Mouse (Mus musculus): ENCODE measurements around the gene Npl. TPM values are rescaled to one million over a fixed set of nuclear protein-coding genes. Genes with fewer than 3 reads are reported as not detected.

Npl gene
- polyA plus RNA-seq, 1 experiment from 2014 or later = 9.8 TPM

DNA sequence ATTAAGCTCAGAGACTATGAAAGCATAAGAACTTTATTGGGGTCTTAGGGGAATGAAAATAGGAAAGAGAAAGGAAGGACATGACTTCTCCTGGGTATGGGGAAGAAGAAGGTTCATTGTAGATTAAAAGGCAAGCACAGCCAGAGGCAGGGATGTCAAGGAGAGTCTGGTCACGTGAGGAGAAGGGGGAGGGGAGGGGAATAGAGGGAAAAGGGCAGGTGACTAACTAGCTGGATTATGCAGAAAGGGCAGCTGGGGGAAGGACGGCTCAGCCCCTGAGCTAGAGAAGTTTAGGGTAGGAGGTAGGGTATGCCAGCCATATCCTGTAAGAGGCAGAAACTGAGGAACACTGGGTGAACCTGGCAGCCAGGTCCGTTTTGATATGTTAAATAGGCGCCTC lies 56.5 kb downstream of the Npl start:
- H3K4me1 ChIP-seq (ENCODE audit: control insufficient read depth, insufficient read depth, low read length) = no peaks in the 10 kb centered on the region
- no peaks in the 10 kb centered on the region for H3K36me3 ChIP-seq (replicated peaks; ENCODE audit: control insufficient read depth, insufficient read depth, low read depth, low read length)
- no peaks in the 10 kb centered on the region for H3K9me3 ChIP-seq (replicated peaks; ENCODE audit: control insufficient read depth, low read length)
- ATAC-seq (replicated peaks; ENCODE audit: insufficient number of reproducible peaks, low FRiP score, low TSS enrichment, low read depth) (no peak), DNase-seq (ENCODE audit: low spot score) (no peak)
- H3K4me3 ChIP-seq (ENCODE audit: low read depth, low read length) = no peak overlapping the region
- no peak overlapping the region for H3K9ac ChIP-seq (replicated peaks; ENCODE audit: low read length)
- 15% methylated on average over 4 of the region's 4 CpGs for WGBS
- no peak overlapping the region for H3K27ac ChIP-seq (replicated peaks; ENCODE audit: low read depth, low read length)
- H3K27me3 ChIP-seq (ENCODE audit: control insufficient read depth, insufficient read depth, low read length) = no peaks in the 10 kb centered on the region
- H3K4me2 ChIP-seq (ENCODE audit: low read depth, low read length) = no peak overlapping the region

GRCm38 (mm10) chr1:153491822-153492221 lies 58.0 kb downstream of the Npl start:
- H3K4me3 ChIP-seq (ENCODE audit: low read depth, low read length) = no peak overlapping the region
- ATAC-seq (replicated peaks; ENCODE audit: insufficient number of reproducible peaks, low FRiP score, low TSS enrichment, low read depth) (no peak), DNase-seq (ENCODE audit: low spot score) (no peak)
- no peaks in the 10 kb centered on the region for H3K4me1 ChIP-seq (ENCODE audit: control insufficient read depth, insufficient read depth, low read length)
- H3K4me2 ChIP-seq (ENCODE audit: low read depth, low read length) = no peak overlapping the region
- H3K9me3 ChIP-seq (replicated peaks; ENCODE audit: control insufficient read depth, low read length) = no peaks in the 10 kb centered on the region
- no peak overlapping the region for H3K27ac ChIP-seq (replicated peaks; ENCODE audit: low read depth, low read length)
- H3K36me3 ChIP-seq (replicated peaks; ENCODE audit: control insufficient read depth, insufficient read depth, low read depth, low read length) = no peaks in the 10 kb centered on the region
- H3K27me3 ChIP-seq (ENCODE audit: control insufficient read depth, insufficient read depth, low read length) = no peaks in the 10 kb centered on the region
- no peak overlapping the region for H3K9ac ChIP-seq (replicated peaks; ENCODE audit: low read length)
- 86% methylated on average over 1 of the region's 1 CpGs for WGBS

GRCm38 (mm10) chr1:153491345-153491744 lies 58.5 kb downstream of the Npl start:
- H3K9ac ChIP-seq (replicated peaks; ENCODE audit: low read length) = no peak overlapping the region
- no peak overlapping the region for H3K4me3 ChIP-seq (ENCODE audit: low read depth, low read length)
- no peak overlapping the region for H3K4me2 ChIP-seq (ENCODE audit: low read depth, low read length)
- DNase-seq (ENCODE audit: low spot score) = no peak
- no peak for ATAC-seq (replicated peaks; ENCODE audit: insufficient number of reproducible peaks, low FRiP score, low TSS enrichment, low read depth)
- H3K4me1 ChIP-seq (ENCODE audit: control insufficient read depth, insufficient read depth, low read length) = no peaks in the 10 kb centered on the region
- no peak overlapping the region for H3K27ac ChIP-seq (replicated peaks; ENCODE audit: low read depth, low read length)
- H3K36me3 ChIP-seq (replicated peaks; ENCODE audit: control insufficient read depth, insufficient read depth, low read depth, low read length) = no peaks in the 10 kb centered on the region
- WGBS = 87% methylated on average over 2 of the region's 2 CpGs
- no peaks in the 10 kb centered on the region for H3K27me3 ChIP-seq (ENCODE audit: control insufficient read depth, insufficient read depth, low read length)
- H3K9me3 ChIP-seq (replicated peaks; ENCODE audit: control insufficient read depth, low read length) = no peaks in the 10 kb centered on the region

GRCm38 (mm10) chr1:153489963-153490362 lies 59.9 kb downstream of the Npl start:
- DNase-seq (ENCODE audit: low spot score) = no peak
- no peak overlapping the region for H3K4me2 ChIP-seq (ENCODE audit: low read depth, low read length)
- H3K36me3 ChIP-seq (replicated peaks; ENCODE audit: control insufficient read depth, insufficient read depth, low read depth, low read length) = no peaks in the 10 kb centered on the region
- no peaks in the 10 kb centered on the region for H3K4me1 ChIP-seq (ENCODE audit: control insufficient read depth, insufficient read depth, low read length)
- H3K9ac ChIP-seq (replicated peaks; ENCODE audit: low read length) = no peak overlapping the region
- ATAC-seq (replicated peaks; ENCODE audit: insufficient number of reproducible peaks, low FRiP score, low TSS enrichment, low read depth) = no peak
- no peaks in the 10 kb centered on the region for H3K27me3 ChIP-seq (ENCODE audit: control insufficient read depth, insufficient read depth, low read length)
- 88% methylated on average over 4 of the region's 4 CpGs for WGBS
- H3K9me3 ChIP-seq (replicated peaks; ENCODE audit: control insufficient read depth, low read length) = no peaks in the 10 kb centered on the region
- H3K27ac ChIP-seq (replicated peaks; ENCODE audit: low read depth, low read length) = no peak overlapping the region
- no peak overlapping the region for H3K4me3 ChIP-seq (ENCODE audit: low read depth, low read length)

DNA sequence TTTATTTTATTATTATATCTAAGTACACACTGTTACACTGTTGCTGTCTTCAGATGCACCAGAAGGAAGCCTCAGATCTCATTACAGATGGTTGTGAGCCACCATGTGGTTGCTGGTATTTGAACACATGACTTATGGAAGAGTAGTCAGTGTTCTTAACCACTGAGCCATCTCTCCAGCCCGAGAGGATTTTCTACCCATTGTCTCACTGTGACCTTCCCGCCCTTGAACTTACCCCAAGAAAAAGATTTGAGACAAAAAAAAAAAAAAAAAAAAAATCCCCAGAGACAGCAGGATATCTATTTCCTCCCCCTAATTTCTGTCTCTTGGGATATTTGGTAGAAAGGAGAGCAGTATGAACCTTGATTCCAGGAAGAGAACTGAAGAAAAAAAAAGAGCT lies 60.3 kb downstream of the Npl start:
- Histone ChIP-seq H3K9me3 (replicated peaks; ENCODE audit: control insufficient read depth, low read length) (no peaks in the 10 kb centered on the region), H3K4me2 (ENCODE audit: low read depth, low read length) (no peak overlapping the region), H3K4me3 (ENCODE audit: low read depth, low read length) (no peak overlapping the region), H3K27me3 (ENCODE audit: control insufficient read depth, insufficient read depth, low read length) (no peaks in the 10 kb centered on the region), H3K9ac (replicated peaks; ENCODE audit: low read length) (no peak overlapping the region), H3K36me3 (replicated peaks; ENCODE audit: control insufficient read depth, insufficient read depth, low read depth, low read length) (no peaks in the 10 kb centered on the region), H3K4me1 (ENCODE audit: control insufficient read depth, insufficient read depth, low read length) (no peaks in the 10 kb centered on the region), H3K27ac (replicated peaks; ENCODE audit: low read depth, low read length) (no peak overlapping the region)
- no peak for ATAC-seq (replicated peaks; ENCODE audit: insufficient number of reproducible peaks, low FRiP score, low TSS enrichment, low read depth)
- no peak for DNase-seq (ENCODE audit: low spot score)
- WGBS = 60% methylated on average over 2 of the region's 2 CpGs

GRCm38 (mm10) chr1:153489132-153489531 lies 60.7 kb downstream of the Npl start:
- DNase-seq (ENCODE audit: low spot score) (no peak), ATAC-seq (replicated peaks; ENCODE audit: insufficient number of reproducible peaks, low FRiP score, low TSS enrichment, low read depth) (no peak)
- Histone ChIP-seq H3K27ac (replicated peaks; ENCODE audit: low read depth, low read length) (no peak overlapping the region), H3K4me3 (ENCODE audit: low read depth, low read length) (no peak overlapping the region), H3K27me3 (ENCODE audit: control insufficient read depth, insufficient read depth, low read length) (no peaks in the 10 kb centered on the region), H3K9me3 (replicated peaks; ENCODE audit: control insufficient read depth, low read length) (no peaks in the 10 kb centered on the region), H3K9ac (replicated peaks; ENCODE audit: low read length) (no peak overlapping the region), H3K4me2 (ENCODE audit: low read depth, low read length) (no peak overlapping the region), H3K4me1 (ENCODE audit: control insufficient read depth, insufficient read depth, low read length) (no peaks in the 10 kb centered on the region), H3K36me3 (replicated peaks; ENCODE audit: control insufficient read depth, insufficient read depth, low read depth, low read length) (no peaks in the 10 kb centered on the region)
- 46% methylated on average over 7 of the region's 7 CpGs for WGBS

DNA sequence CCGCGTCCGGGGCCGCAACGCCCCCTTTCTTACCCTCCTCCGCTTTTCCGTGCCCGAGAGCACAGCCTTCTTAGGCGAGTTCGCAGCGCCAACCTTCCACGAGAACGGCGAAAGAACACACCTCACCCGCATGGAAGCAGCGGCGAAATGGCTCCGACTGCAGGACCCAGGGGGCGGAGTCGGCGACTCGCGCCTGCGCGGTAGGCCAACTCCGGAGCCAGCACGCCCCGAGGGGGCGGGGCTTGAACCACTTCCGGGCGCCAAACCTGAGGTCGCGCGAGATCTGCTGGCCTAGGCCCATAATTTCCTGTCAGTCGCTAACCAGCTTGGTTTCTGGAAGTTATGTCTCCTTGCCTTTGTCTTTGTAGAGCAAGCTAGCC lies 62.4 kb downstream of the Npl start, which contains the start of gene Dhx9:
TSS of gene Dhx9 (minus strand) at position 161 of the 380 bp plus-strand sequence.
- Histone ChIP-seq H3K9me3 (replicated peaks; ENCODE audit: control insufficient read depth, low read length) (no peaks in the 10 kb centered on the region), H3K27ac (replicated peaks; ENCODE audit: low read depth, low read length) (peak within 1 kb of the TSS; percentile 90), H3K27me3 (ENCODE audit: control insufficient read depth, insufficient read depth, low read length) (no peaks in the 10 kb centered on the region), H3K4me3 (ENCODE audit: low read depth, low read length) (peak within 1 kb of the TSS; percentile 90), H3K4me1 (ENCODE audit: control insufficient read depth, insufficient read depth, low read length) (no peaks in the 10 kb centered on the region), H3K36me3 (replicated peaks; ENCODE audit: control insufficient read depth, insufficient read depth, low read depth, low read length) (no peaks in the 10 kb centered on the region), H3K9ac (replicated peaks; ENCODE audit: low read length) (peak within 1 kb of the TSS; percentile 100), H3K4me2 (ENCODE audit: low read depth, low read length) (peak within 1 kb of the TSS; percentile 64)
- DNase-seq (ENCODE audit: low spot score) (peak; percentile 98), ATAC-seq (replicated peaks; ENCODE audit: insufficient number of reproducible peaks, low FRiP score, low TSS enrichment, low read depth) (peak; percentile 80)
- WGBS = under 1% methylated on average over 35 of the region's 35 CpGs

GRCm38 (mm10) chr1:153486767-153487499 lies 62.9 kb downstream of the Npl start:
- peak overlapping the region; percentile 100 for H3K9ac ChIP-seq (replicated peaks; ENCODE audit: low read length)
- peak; percentile 80 for ATAC-seq (replicated peaks; ENCODE audit: insufficient number of reproducible peaks, low FRiP score, low TSS enrichment, low read depth)
- H3K27me3 ChIP-seq (ENCODE audit: control insufficient read depth, insufficient read depth, low read length) = no peaks in the 10 kb centered on the region
- peak overlapping the region; percentile 64 for H3K4me2 ChIP-seq (ENCODE audit: low read depth, low read length)
- peak overlapping the region; percentile 90 for H3K27ac ChIP-seq (replicated peaks; ENCODE audit: low read depth, low read length)
- peak overlapping the region; percentile 90 for H3K4me3 ChIP-seq (ENCODE audit: low read depth, low read length)
- peaks cover 2% of the 10 kb centered on the region; the same call in 1 of the 2 replicates for H3K36me3 ChIP-seq (replicated peaks; ENCODE audit: control insufficient read depth, insufficient read depth, low read depth, low read length)
- under 1% methylated on average over 64 of the region's 64 CpGs for WGBS
- no peaks in the 10 kb centered on the region for H3K4me1 ChIP-seq (ENCODE audit: control insufficient read depth, insufficient read depth, low read length)
- DNase-seq (ENCODE audit: low spot score) = peak; percentile 64
- no peaks in the 10 kb centered on the region for H3K9me3 ChIP-seq (replicated peaks; ENCODE audit: control insufficient read depth, low read length)

Measured in embryonic facial prominence, embryonic 11.5 days (tissue).